Comparison of ENCODE assay signal across 22 mouse cellular contexts in genomic region chr9:35442476-35442875, GRCm38 (mm10). TPM values are rescaled to one million over a fixed set of nuclear protein-coding genes. Genes with fewer than 3 reads are reported as not detected.
DNase-seq lines count a peak whose midpoint lies in the region; ATAC-seq and TF ChIP-seq lines count a peak whose summit lies in the region.
"Had no signal": no experiment of that assay in that cellular context is flagged by ENCODE, and none has a peak within 500 bp of the region (broad histone marks: within the 10 kb centered on the region; RNA-seq: fewer than 3 reads in every experiment).

No protein-coding gene starts in this region.

- H3K36me3 ChIP-seq in forebrain, embryonic 14.5 days (ENCODE audit: control insufficient read depth, insufficient read depth, low read length): peaks cover 6% of the 10 kb centered on the region; the same call in 1 of the 2 replicates
- H3K36me3 ChIP-seq in forebrain, postnatal 0 days (ENCODE audit: insufficient read depth): no peaks in the 10 kb centered on the region
- H3K36me3 ChIP-seq in midbrain, embryonic 10.5 days: peaks cover 8% of the 10 kb centered on the region; the same call in 1 of the 2 replicates
- no peaks in the 10 kb centered on the region for H3K36me3 ChIP-seq in midbrain, embryonic 15.5 days (replicated peaks)
- no peaks in the 10 kb centered on the region for H3K36me3 ChIP-seq in liver, embryonic 12.5 days
- H3K36me3 ChIP-seq: heart, embryonic 12.5 days; hindbrain, embryonic 13.5 days had no signal

- DNase-seq in forebrain, embryonic 14.5 days (ENCODE audit: low spot score): no peak
- DNase-seq in forebrain, postnatal 0 days: no peak
- DNase-seq in midbrain, embryonic 10.5 days (ENCODE audit: low spot score): no peak
- peak; percentile 40 for DNase-seq in embryo, embryonic 10.5 days (ENCODE audit: low spot score)
- DNase-seq in retina, embryonic 14.5 days (ENCODE audit: low spot score): peak; percentile 64
- DNase-seq: adrenal gland, postnatal 36 days; cerebellum, adult 11 months; cerebellum, adult 9-11 months; gastrocnemius, postnatal 14 days; heart, adult 18-20 months; heart, postnatal 10 days; kidney, adult 2 months; left cerebral cortex, postnatal 4 days; liver, postnatal 0 days; right cerebral cortex, postnatal 14 days had no signal

- H3K4me2 ChIP-seq in forebrain, embryonic 14.5 days (ENCODE audit: low read length): no peak overlapping the region
- H3K4me2 ChIP-seq in forebrain, postnatal 0 days (ENCODE audit: low read depth): no peak overlapping the region
- no peak overlapping the region for H3K4me2 ChIP-seq in midbrain, embryonic 15.5 days
- no peak overlapping the region for H3K4me2 ChIP-seq in liver, embryonic 12.5 days
- H3K4me2 ChIP-seq: heart, embryonic 12.5 days; hindbrain, embryonic 13.5 days had no signal

- no peaks in the 10 kb centered on the region for H3K9me3 ChIP-seq in forebrain, embryonic 14.5 days (replicated peaks; ENCODE audit: control insufficient read depth, low read length)
- no peaks in the 10 kb centered on the region for H3K9me3 ChIP-seq in forebrain, postnatal 0 days (ENCODE audit: low read length)
- H3K9me3 ChIP-seq in midbrain, embryonic 10.5 days (replicated peaks): no peaks in the 10 kb centered on the region
- no peaks in the 10 kb centered on the region for H3K9me3 ChIP-seq in midbrain, embryonic 15.5 days
- no peaks in the 10 kb centered on the region for H3K9me3 ChIP-seq in liver, embryonic 12.5 days (replicated peaks)
- H3K9me3 ChIP-seq: heart, embryonic 12.5 days; hindbrain, embryonic 13.5 days had no signal

- no peak overlapping the region for H3K9ac ChIP-seq in forebrain, embryonic 14.5 days (ENCODE audit: low read length)
- H3K9ac ChIP-seq in forebrain, postnatal 0 days: no peak overlapping the region
- H3K9ac ChIP-seq in midbrain, embryonic 15.5 days: no peak overlapping the region
- H3K9ac ChIP-seq in liver, embryonic 12.5 days: no peak overlapping the region
- H3K9ac ChIP-seq: heart, embryonic 12.5 days; hindbrain, embryonic 13.5 days; liver, postnatal 0 days had no signal

- H3K4me3 ChIP-seq in forebrain, embryonic 14.5 days (ENCODE audit: low read depth, low read length): no peak overlapping the region
- H3K4me3 ChIP-seq in forebrain, postnatal 0 days (ENCODE audit: low read depth, low read length): no peak overlapping the region
- H3K4me3 ChIP-seq in midbrain, embryonic 10.5 days: no peak overlapping the region
- no peak overlapping the region for H3K4me3 ChIP-seq in midbrain, embryonic 15.5 days
- H3K4me3 ChIP-seq in liver, embryonic 12.5 days: no peak overlapping the region
- H3K4me3 ChIP-seq: heart, embryonic 12.5 days; hindbrain, embryonic 13.5 days had no signal

- no peak for TF ChIP-seq CTCF in forebrain, postnatal 0 days (IDR thresholded peaks at IDR 0.05; ENCODE audit: low read depth)

- peaks cover 28% of the 10 kb centered on the region for H3K4me1 ChIP-seq in forebrain, embryonic 14.5 days (ENCODE audit: control insufficient read depth, insufficient read depth, low read length)
- no peaks in the 10 kb centered on the region; the same call in 1 of the 2 replicates for H3K4me1 ChIP-seq in forebrain, postnatal 0 days (ENCODE audit: insufficient read depth)
- peaks cover 66% of the 10 kb centered on the region for H3K4me1 ChIP-seq in midbrain, embryonic 10.5 days
- H3K4me1 ChIP-seq in midbrain, embryonic 15.5 days: peaks cover 12% of the 10 kb centered on the region
- H3K4me1 ChIP-seq in liver, embryonic 12.5 days: no peaks in the 10 kb centered on the region

- ATAC-seq in forebrain, embryonic 14.5 days: peak; percentile 55
- ATAC-seq in forebrain, postnatal 0 days: no peak
- no peak; the same call in 1 of the 2 replicates for ATAC-seq in midbrain, embryonic 15.5 days (replicated peaks)
- ATAC-seq in liver, embryonic 12.5 days: no peak
- ATAC-seq: liver, postnatal 0 days; lung, postnatal 0 days had no signal

- 3% methylated on average over 5 of the region's 5 CpGs for WGBS in forebrain, embryonic 14.5 days
- 16% methylated on average over 5 of the region's 5 CpGs for WGBS in forebrain, postnatal 0 days
- 6% methylated on average over 5 of the region's 5 CpGs for WGBS in midbrain, embryonic 10.5 days
- WGBS in midbrain, embryonic 15.5 days: 13% methylated on average over 5 of the region's 5 CpGs
- 23% methylated on average over 5 of the region's 5 CpGs for WGBS in liver, embryonic 12.5 days (ENCODE audit: insufficient replicate concordance)

- no peaks in the 10 kb centered on the region for H3K27me3 ChIP-seq in forebrain, embryonic 14.5 days (replicated peaks; ENCODE audit: control insufficient read depth, insufficient read depth, low read length)
- H3K27me3 ChIP-seq in forebrain, postnatal 0 days (ENCODE audit: insufficient read depth, low read length): no peaks in the 10 kb centered on the region
- H3K27me3 ChIP-seq in midbrain, embryonic 10.5 days (ENCODE audit: low read depth, poor library complexity, severe bottlenecking): peaks cover 91% of the 10 kb centered on the region
- no peaks in the 10 kb centered on the region for H3K27me3 ChIP-seq in midbrain, embryonic 15.5 days (replicated peaks)
- H3K27me3 ChIP-seq in liver, embryonic 12.5 days (replicated peaks): no peaks in the 10 kb centered on the region
- H3K27me3 ChIP-seq: heart, embryonic 12.5 days; hindbrain, embryonic 13.5 days had no signal

- no peak overlapping the region for H3K27ac ChIP-seq in forebrain, embryonic 14.5 days (ENCODE audit: low read depth, low read length)
- H3K27ac ChIP-seq in forebrain, postnatal 0 days (ENCODE audit: low read depth, low read length): no peak overlapping the region
- H3K27ac ChIP-seq in midbrain, embryonic 10.5 days (replicated peaks): peak overlapping the region; percentile 42; the same call in 1 of the 2 replicates
- H3K27ac ChIP-seq in midbrain, embryonic 15.5 days: no peak overlapping the region
- H3K27ac ChIP-seq in liver, embryonic 12.5 days: no peak overlapping the region
- H3K27ac ChIP-seq: hindbrain, embryonic 13.5 days; kidney, postnatal 0 days; macrophage had no signal

RNA-seq across cellular contexts. Expression of gene Cdon, which starts 21.5 kb away (rescaled TPM):
- 10.5 and 11.0 TPM in 2 replicates for polyA plus RNA-seq in forebrain, embryonic 14.5 days (2014; fragmentation: Nextera tagmentation; extraction: Ambion mirVana)
- 9.6 and 13.7 TPM in 2 replicates for total RNA-seq in forebrain, postnatal 0 days (2014; rRNA removed)
- polyA plus RNA-seq in forebrain, postnatal 0 days (2015; fragmentation: Nextera tagmentation; extraction: Ambion mirVana): 0.94 and 1.3 TPM in 2 replicates
- polyA plus RNA-seq in midbrain, embryonic 10.5 days (2016; fragmentation: Nextera tagmentation; extraction: Ambion mirVana): 10.5 TPM in 2 replicates
- 4.0 and 6.2 TPM in 2 replicates for polyA plus RNA-seq in midbrain, embryonic 15.5 days (2015; fragmentation: Nextera tagmentation; extraction: Ambion mirVana)
- 0.96 and 1.0 TPM in 2 replicates for polyA plus RNA-seq in liver, embryonic 12.5 days (2016; fragmentation: Nextera tagmentation; extraction: Ambion mirVana)

Comparison
In these comparisons a context has a peak if more than half of its experiments do, and no peak if none do; other contexts are left out.
1. DNase-seq: peak in embryo, embryonic 10.5 days (single experiment) and retina, embryonic 14.5 days (single experiment); none in forebrain, embryonic 14.5 days (single experiment), forebrain, postnatal 0 days (single experiment) and midbrain, embryonic 10.5 days (single experiment).